Mouse (Mus musculus) splenic B cell, adult 2 months (primary cell): ENCODE measurements around the gene Ccdc33.
A peak's percentile ranks its signal among the peaks of the same experiment; 100 is the strongest.

ENCODE experiments used
- DNase-seq: peaks from one replicate; pipeline ENCODE4 v3.0.0-alpha.2; 2011; ENCODE audit warnings: low read depth, low spot score
- H3K27me3 ChIP-seq: 2 replicates; pipeline ENCODE4 v1.6.1; 2012; ENCODE audit warnings: mild to moderate bottlenecking, low read length, moderate library complexity, mixed read lengths; ENCODE audit not compliant: control insufficient read depth, poor library complexity, insufficient read depth, severe bottlenecking
- H3K36me3 ChIP-seq: 2 replicates; pipeline ENCODE4 v1.6.1; 2012; ENCODE audit warnings: mild to moderate bottlenecking, low read length, moderate library complexity, mixed read lengths; ENCODE audit not compliant: control insufficient read depth, poor library complexity, insufficient read depth, severe bottlenecking

The Ccdc33 gene

DNA sequence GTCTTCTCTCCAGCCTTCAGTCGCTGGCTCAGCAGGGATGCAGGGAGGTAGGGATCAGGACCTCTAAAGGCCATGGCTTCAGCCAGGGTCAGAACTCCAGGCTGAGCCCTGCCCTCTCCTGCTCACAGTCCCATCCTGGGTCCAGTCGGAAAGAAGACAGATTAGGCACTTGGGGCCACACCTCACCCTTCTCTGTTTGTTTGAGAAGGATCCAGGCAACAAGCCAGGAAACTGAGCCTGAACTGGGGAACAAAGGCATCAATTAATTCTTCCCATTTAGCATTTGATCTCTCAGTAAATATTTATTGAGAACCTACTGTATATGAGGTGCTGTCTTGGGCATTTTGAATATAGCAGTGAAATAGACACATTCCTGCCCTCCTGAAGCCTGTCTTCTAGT, at the start of gene Ccdc33:
Ccdc33 (minus strand) TSS at position 153 of the 400 bp plus-strand sequence.
- no peaks in the 10 kb centered on the region for H3K27me3 ChIP-seq
- no peaks in the 10 kb centered on the region for H3K36me3 ChIP-seq
- no peak for DNase-seq

DNA sequence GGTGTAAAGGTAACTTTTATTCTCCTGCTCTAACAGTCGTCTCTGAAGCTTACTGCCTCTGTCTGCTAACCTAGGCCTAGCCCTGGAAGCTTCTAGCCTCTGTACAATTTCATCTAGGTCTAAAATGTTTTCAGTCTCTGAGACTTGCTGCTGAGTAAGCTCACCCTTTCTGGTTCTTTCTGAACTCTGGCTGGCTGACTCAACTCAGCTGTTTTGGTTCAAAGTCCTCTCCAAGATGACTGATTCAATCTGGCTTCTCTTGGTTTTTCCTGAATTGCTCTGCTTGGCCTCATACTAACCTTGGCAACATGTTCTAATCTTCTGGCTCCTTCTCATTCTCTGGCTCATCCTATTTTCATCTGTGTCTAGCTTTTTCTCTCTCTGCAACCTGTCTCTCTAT, 47.2 kb upstream of the Ccdc33 start:
- H3K27me3 ChIP-seq = no peaks in the 10 kb centered on the region; the same call in 1 of the 2 replicates
- no peaks in the 10 kb centered on the region for H3K36me3 ChIP-seq
- no peak for DNase-seq

DNA sequence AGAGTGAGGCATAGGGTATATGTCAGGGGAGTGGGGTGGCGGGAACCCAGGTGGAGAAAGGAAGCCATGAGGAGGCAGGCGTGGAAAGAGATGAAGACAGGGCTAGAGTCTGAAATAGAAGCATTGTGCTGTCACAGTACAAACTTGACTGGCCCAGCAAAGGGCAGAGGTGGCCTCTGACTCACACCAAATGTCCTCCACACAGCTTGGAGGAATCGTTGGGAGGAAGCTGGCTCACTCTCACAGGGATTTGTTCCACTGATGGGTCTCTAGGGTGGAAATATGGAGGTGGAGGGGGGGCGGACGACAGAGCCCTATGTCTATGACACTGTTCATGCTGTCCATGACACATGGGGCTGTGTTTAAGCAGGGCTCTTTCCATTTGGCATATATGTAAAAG, 44.5 kb upstream of the Ccdc33 start:
- H3K36me3 ChIP-seq = no peaks in the 10 kb centered on the region
- DNase-seq = no peak
- no peaks in the 10 kb centered on the region; the same call in 1 of the 2 replicates for H3K27me3 ChIP-seq

DNA sequence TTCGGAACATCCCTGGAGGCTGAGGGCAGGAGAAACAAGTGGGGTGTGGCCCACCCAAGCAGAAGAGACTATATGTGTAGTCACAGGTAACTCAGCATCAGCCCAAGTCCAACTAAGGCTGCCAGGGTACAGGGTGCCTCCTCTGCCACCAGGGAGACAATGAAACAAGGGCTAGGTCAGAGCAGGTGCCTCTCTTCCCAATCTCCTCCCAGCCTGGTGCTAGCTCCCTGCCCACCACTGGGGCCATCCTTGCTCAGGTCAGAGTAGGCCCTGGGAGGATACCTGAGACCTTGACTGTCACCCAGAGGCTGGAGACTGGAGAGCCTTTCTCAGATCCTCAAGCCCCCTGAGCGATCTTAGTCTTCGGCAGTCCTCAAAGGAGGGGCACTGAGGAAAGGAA, 43.5 kb upstream of the Ccdc33 start:
- no peaks in the 10 kb centered on the region; the same call in 1 of the 2 replicates for H3K27me3 ChIP-seq
- H3K36me3 ChIP-seq = no peaks in the 10 kb centered on the region
- DNase-seq = no peak

GRCm38 (mm10) chr9:58160315-58160714, 41.7 kb upstream of the Ccdc33 start:
- Histone ChIP-seq H3K36me3 (no peaks in the 10 kb centered on the region), H3K27me3 (no peaks in the 10 kb centered on the region; the same call in 1 of the 2 replicates)
- peak; percentile 40 for DNase-seq

- H3K27me3 ChIP-seq = no peaks in the 10 kb centered on the region; the same call in 1 of the 2 replicates
- no peak for DNase-seq
Measured at GRCm38 (mm10) chr9:58159855-58160254, 41.2 kb upstream of the Ccdc33 start.

GRCm38 (mm10) chr9:58158541-58159311, 40.1 kb upstream of the Ccdc33 start:
- no peak for DNase-seq
- Histone ChIP-seq H3K36me3 (no peaks in the 10 kb centered on the region), H3K27me3 (no peaks in the 10 kb centered on the region; the same call in 1 of the 2 replicates)

More at GRCm38 (mm10) chr9:58159855-58160254, 41.2 kb upstream of the Ccdc33 start:
- H3K36me3 ChIP-seq = no peaks in the 10 kb centered on the region

DNA sequence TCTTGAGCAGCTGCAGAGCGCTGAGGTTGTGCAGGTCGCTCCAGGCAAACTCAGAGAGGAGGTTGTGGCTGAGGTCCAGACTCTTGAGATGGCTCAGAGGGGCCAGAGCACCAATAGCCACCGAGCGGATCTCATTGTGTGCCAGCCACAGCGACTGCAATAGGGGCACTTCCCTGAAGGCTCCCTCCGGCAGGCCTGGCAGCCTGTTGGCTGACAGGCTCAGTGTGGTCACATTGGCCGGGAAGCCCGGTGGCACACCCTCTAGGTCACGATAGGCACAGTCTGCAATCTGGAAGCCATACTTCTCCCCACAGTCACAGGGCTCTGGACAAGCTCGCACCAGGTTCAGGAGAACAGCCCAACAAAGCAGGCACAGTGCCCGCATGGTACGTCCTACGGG, 39.2 kb upstream of the Ccdc33 start:
- Histone ChIP-seq H3K27me3 (no peaks in the 10 kb centered on the region), H3K36me3 (no peaks in the 10 kb centered on the region)
- DNase-seq = no peak

GRCm38 (mm10) chr9:58156819-58157560, 38.4 kb upstream of the Ccdc33 start:
- no peaks in the 10 kb centered on the region for H3K36me3 ChIP-seq
- H3K27me3 ChIP-seq = no peaks in the 10 kb centered on the region
- DNase-seq = no peak

DNA sequence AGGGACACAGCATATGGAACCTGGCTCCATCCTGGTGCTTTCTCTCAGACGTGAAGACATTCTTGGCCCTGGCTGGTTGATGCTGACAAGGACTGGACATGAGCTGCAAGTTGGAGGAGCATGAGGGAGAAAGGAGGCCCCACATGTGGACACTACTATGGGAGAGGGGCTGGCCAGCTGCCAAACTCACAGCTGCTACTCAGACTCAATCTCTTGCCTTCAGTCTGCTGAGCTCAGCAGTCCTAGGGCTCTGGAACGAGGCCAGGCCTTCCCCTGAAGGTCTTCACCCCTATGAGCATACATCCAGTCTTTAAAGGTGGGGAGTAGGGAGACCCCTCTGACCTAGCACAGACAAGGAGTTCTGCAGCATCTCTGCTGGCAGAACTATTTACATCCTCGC, 36.7 kb upstream of the Ccdc33 start:
- H3K36me3 ChIP-seq = no peaks in the 10 kb centered on the region
- no peak for DNase-seq

GRCm38 (mm10) chr9:58153095-58153494, 34.5 kb upstream of the Ccdc33 start:
- DNase-seq = no peak

More for the DNA sequence above, 36.7 kb upstream of the Ccdc33 start:
- H3K27me3 ChIP-seq = no peaks in the 10 kb centered on the region

DNA sequence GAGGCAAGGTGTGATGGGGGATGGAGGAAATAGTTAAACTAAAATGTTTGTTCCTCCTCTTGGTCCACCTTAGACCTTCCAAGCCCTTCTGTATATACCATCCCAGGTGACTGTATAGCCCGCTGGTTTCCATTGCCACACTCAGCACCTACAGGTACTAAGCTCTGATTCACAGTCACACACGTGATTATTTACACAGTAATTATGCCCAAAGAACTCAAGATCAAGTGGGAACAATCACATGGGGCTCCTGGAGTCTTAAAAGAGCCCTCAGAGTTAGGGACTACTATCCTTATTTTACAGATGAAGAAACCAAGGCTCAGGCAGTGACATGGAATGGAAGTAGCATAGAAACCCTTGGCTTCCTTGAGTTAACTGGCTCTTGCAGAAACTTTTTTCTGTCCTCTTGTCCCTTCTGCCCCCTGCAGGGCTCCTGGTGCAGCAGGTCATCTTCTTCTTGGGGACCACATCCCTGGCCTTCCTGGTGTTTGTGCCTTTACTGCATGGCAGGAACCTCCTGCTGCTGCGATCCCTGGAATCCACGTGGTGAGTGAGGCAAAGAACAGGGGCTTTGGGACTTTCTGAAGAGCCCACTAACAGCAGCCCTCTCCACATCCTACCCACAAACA, 32.2 kb upstream of the Ccdc33 start:
- H3K27me3 ChIP-seq = no peaks in the 10 kb centered on the region
- H3K36me3 ChIP-seq = no peaks in the 10 kb centered on the region
- no peak for DNase-seq

More at GRCm38 (mm10) chr9:58153095-58153494, 34.5 kb upstream of the Ccdc33 start:
- Histone ChIP-seq H3K27me3 (no peaks in the 10 kb centered on the region), H3K36me3 (no peaks in the 10 kb centered on the region)

GRCm38 (mm10) chr9:58148806-58149205, 30.2 kb upstream of the Ccdc33 start:
- DNase-seq = no peak
- no peaks in the 10 kb centered on the region for H3K36me3 ChIP-seq

DNA sequence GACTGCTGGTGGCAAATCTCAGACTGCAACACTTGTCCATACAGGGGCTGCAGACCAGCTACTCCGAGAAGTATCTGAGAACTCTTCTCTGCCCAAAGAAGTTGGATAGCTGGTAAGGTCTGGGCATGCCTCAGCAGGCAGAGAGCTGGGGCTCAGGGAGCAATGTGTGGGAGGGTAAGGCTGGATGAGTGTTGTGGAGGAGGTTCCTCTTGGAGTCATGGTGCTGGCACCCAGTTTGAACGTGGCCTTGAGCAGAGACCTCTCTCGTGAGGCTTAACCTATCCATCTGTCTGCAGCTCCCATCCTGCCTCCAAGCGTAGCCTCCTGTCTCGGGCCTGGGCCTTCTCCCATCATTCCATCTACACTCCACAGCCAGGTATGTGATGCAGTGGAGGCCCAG, 26.8 kb upstream of the Ccdc33 start:
- Histone ChIP-seq H3K36me3 (no peaks in the 10 kb centered on the region), H3K27me3 (no peaks in the 10 kb centered on the region)
- no peak for DNase-seq

More at GRCm38 (mm10) chr9:58148806-58149205, 30.2 kb upstream of the Ccdc33 start:
- no peaks in the 10 kb centered on the region for H3K27me3 ChIP-seq

GRCm38 (mm10) chr9:58144664-58145063, 26.0 kb upstream of the Ccdc33 start:
- Histone ChIP-seq H3K27me3 (no peaks in the 10 kb centered on the region), H3K36me3 (no peaks in the 10 kb centered on the region)
- no peak for DNase-seq
